Mouse (Mus musculus) lung, embryonic 14.5 days (tissue): ENCODE measurements around the gene Gm45717. TPM values are rescaled to one million over a fixed set of nuclear protein-coding genes. Genes with fewer than 3 reads are reported as not detected.

Source experiments
- ATAC-seq: fragments of 200-750 bp; cut with Nextera tagmentation; 2 replicates; pipeline ENCODE4 v1.8.0; 2017; ENCODE audit warnings: mild to moderate bottlenecking, moderate TSS enrichment, moderate library complexity; ENCODE audit not compliant: insufficient read depth
- DNase-seq: peaks from one replicate; pipeline ENCODE4 v3.0.0-alpha.2; 2015
- H3K27ac ChIP-seq: fragments of 300-500 bp; sonication (generic); 2 replicates; pipeline ENCODE4 v1.5.1; 2014; ENCODE audit warnings: low read depth, mild to moderate bottlenecking, moderate library complexity
- H3K27me3 ChIP-seq: fragments of 300-500 bp; sonication (generic); 2 replicates; pipeline ENCODE4 v1.6.1; 2014; ENCODE audit warnings: low read length, control low read depth; ENCODE audit not compliant: insufficient read depth
- H3K36me3 ChIP-seq: fragments of 300-500 bp; sonication (generic); 2 replicates; pipeline ENCODE4 v1.6.1; 2014; ENCODE audit warnings: control low read depth; ENCODE audit not compliant: insufficient read depth
- H3K4me1 ChIP-seq: fragments of 300-500 bp; sonication (generic); 2 replicates; pipeline ENCODE4 v1.6.1; 2014; ENCODE audit warnings: antibody characterized with exemption, control low read depth; ENCODE audit not compliant: insufficient read depth
- H3K4me2 ChIP-seq: fragments of 300-500 bp; sonication (generic); 2 replicates; pipeline ENCODE4 v1.6.1; 2014; ENCODE audit warnings: mild to moderate bottlenecking
- H3K4me3 ChIP-seq: fragments of 300-500 bp; sonication (generic); 2 replicates; pipeline ENCODE4 v1.5.1; 2014; ENCODE audit warnings: low read depth, low read length
- H3K9ac ChIP-seq: fragments of 300-500 bp; sonication (generic); 2 replicates; pipeline ENCODE4 v1.6.1; 2014
- H3K9me3 ChIP-seq: fragments of 300-500 bp; sonication (generic); 2 replicates; pipeline ENCODE4 v1.6.1; 2016; ENCODE audit warnings: low read depth, low read length, control low read depth
- CTCF ChIP-seq: IDR thresholded peaks from 2 replicates; pipeline ENCODE4 v1.5.1; 2016; ENCODE audit warnings: antibody characterized with exemption, low read depth
- WGBS: fragments of 180-500 bp; shearing (Covaris S2); extraction: QIAGEN DNeasy Blood & Tissue Kit; methylation state at CpG from one replicate; pipeline ENCODE4 v1.1.7; 2014; 5-methylcytosine and 5-hydroxymethylcytosine counted together
- polyA plus RNA-seq: library from polyadenylated mRNA; unstranded; fragments of >200 nt; fragmentation: Nextera tagmentation; extraction: Ambion mirVana; gene quantifications from 2 replicates; pipeline ENCODE4 v1.2.1, GENCODE M21; 2014

Gene Gm45717
- polyA plus RNA-seq, 1 experiment from 2014 or later: not detected

DNA sequence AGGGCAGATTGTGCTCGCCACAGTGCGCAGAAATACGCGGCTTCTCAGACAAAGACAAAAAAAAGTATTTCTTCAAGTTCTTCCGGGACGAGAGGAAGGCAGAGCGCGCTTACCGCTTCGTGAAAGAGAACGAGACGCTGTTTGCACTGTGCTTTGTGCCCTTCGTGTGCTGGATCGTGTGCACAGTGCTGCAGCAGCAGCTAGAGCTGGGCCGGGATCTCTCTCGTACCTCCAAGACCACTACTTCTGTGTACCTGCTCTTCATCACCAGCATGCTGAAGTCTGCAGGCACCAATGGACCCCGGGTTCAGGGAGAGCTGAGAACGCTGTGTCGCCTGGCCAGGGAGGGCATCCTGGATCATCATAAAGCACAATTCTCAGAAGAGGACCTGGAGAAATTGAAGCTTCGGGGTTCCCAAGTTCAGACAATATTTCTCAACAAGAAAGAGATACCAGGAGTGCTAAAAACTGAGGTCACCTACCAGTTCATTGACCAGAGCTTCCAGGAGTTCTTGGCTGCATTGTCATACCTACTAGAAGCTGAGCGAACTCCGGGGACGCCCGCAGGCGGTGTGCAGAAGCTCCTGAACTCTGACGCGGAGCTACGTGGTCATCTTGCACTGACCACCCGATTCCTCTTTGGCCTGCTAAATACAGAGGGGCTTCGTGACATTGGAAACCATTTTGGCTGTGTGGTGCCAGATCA, 32.5 kb downstream of the Gm45717 start:
- Histone ChIP-seq H3K9me3 (no peaks in the 10 kb centered on the region), H3K4me2 (peak overlapping the region; percentile 61), H3K27me3 (peaks cover 55% of the 10 kb centered on the region), H3K4me3 (peak overlapping the region; percentile 32), H3K4me1 (no peaks in the 10 kb centered on the region), H3K27ac (no peak overlapping the region), H3K9ac (no peak overlapping the region), H3K36me3 (no peaks in the 10 kb centered on the region)
- TF ChIP-seq CTCF: no peak
- no peak for ATAC-seq
- 24% methylated on average over 30 of the region's 30 CpGs for WGBS
- DNase-seq: no peak

- peak; percentile 60 for DNase-seq
- Histone ChIP-seq H3K27ac (no peak overlapping the region), H3K4me3 (peak overlapping the region; percentile 32), H3K4me2 (peak overlapping the region; percentile 61), H3K9me3 (no peaks in the 10 kb centered on the region), H3K27me3 (peaks cover 55% of the 10 kb centered on the region), H3K4me1 (no peaks in the 10 kb centered on the region), H3K9ac (no peak overlapping the region), H3K36me3 (no peaks in the 10 kb centered on the region)
- under 1% methylated on average over 49 of the region's 49 CpGs for WGBS
- TF ChIP-seq CTCF: no peak
- ATAC-seq: 0 out of 2 replicates have a peak, but pooled peaks have one; percentile 21
Observed at GRCm38 (mm10) chr7:140922398-140923069, 33.2 kb downstream of the Gm45717 start.

DNA sequence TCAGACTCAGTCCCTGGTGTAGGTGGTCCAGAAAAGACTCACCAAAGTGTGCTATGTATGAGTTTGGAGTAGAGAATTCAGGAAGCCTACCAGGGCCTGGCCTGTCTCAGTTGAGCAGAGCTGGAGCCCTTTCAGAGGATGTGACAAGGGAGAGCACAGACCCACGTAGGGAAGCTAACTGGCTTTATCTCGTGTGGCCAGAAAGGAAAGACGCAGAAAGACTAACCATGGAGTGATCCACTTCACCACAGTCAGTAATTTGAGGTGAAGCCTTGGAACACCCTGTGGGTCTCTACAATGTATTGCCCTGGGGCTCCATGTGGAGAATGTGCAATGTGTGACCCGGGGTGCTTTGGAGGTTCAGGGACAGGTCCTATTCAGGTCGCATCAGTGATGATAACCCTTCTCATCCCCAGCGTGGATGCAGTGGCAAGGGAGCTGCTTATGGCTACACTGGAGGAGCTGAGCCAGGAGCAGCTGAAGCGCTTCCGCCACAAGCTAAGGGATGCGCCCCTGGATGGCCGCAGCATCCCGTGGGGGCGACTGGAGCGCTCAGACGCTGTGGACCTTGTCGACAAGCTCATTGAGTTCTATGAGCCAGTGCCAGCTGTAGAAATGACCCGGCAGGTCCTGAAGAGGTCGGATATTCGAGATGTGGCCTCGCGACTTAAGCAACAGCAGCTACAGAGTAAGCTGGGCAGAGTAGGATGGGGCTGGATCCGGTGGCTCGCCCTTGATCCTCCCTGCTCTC, 34.3 kb downstream of the Gm45717 start:
- TF ChIP-seq CTCF: no peak
- ATAC-seq (no peak), DNase-seq (no peak)
- H3K9me3 ChIP-seq: no peaks in the 10 kb centered on the region
- no peak overlapping the region for H3K4me2 ChIP-seq
- H3K4me1 ChIP-seq: no peaks in the 10 kb centered on the region
- no peaks in the 10 kb centered on the region for H3K36me3 ChIP-seq
- H3K4me3 ChIP-seq: no peak overlapping the region
- H3K9ac ChIP-seq: no peak overlapping the region
- peaks cover 55% of the 10 kb centered on the region for H3K27me3 ChIP-seq
- H3K27ac ChIP-seq: no peak overlapping the region
- 26% methylated on average over 22 of the region's 22 CpGs for WGBS

GRCm38 (mm10) chr7:140920418-140921029, 35.2 kb downstream of the Gm45717 start, which contains the start of gene Nlrp6:
Gene Nlrp6, plus strand, starts transcription at chr7:140920902.
- Histone ChIP-seq H3K9me3 (no peaks in the 10 kb centered on the region), H3K27ac (no peak within 1 kb of the TSS), H3K4me1 (no peaks in the 10 kb centered on the region), H3K4me2 (no peak within 1 kb of the TSS), H3K36me3 (no peaks in the 10 kb centered on the region), H3K4me3 (no peak within 1 kb of the TSS), H3K27me3 (peaks cover 55% of the 10 kb centered on the region), H3K9ac (no peak within 1 kb of the TSS)
- no peak for DNase-seq
- WGBS: 62% methylated on average over 8 of the region's 8 CpGs
- no peak for TF ChIP-seq CTCF
- ATAC-seq: no peak

DNA sequence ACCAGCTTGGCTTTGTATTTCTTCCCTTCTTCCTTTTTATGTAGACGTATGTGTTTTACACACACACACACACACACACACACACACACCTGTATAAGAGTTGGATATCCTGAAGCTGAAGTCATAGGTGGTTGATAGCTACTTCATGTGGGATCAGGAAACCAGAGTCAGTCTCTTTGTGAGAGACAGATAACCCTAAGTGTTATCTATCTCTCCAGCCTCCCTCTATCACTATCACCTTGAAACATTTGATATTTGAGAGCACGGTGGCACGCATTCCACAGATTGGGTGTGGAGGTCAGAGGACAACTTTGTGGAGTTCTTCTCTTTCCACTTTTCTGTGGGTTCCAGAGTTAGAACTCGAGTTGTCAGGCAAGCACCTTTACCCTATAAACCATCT, 35.8 kb downstream of the Gm45717 start:
- H3K9me3 ChIP-seq: no peaks in the 10 kb centered on the region
- no peaks in the 10 kb centered on the region for H3K36me3 ChIP-seq
- no peak overlapping the region for H3K4me3 ChIP-seq
- TF ChIP-seq CTCF: no peak
- H3K4me1 ChIP-seq: no peaks in the 10 kb centered on the region
- ATAC-seq (no peak), DNase-seq (no peak)
- H3K4me2 ChIP-seq: no peak overlapping the region
- 29% methylated on average over 4 of the region's 4 CpGs for WGBS
- peaks cover 52% of the 10 kb centered on the region for H3K27me3 ChIP-seq
- H3K9ac ChIP-seq: no peak overlapping the region
- no peak overlapping the region for H3K27ac ChIP-seq

- WGBS: 76% methylated on average over 8 of the region's 8 CpGs
- Histone ChIP-seq H3K4me2 (no peak overlapping the region), H3K9ac (no peak overlapping the region), H3K27me3 (no peaks in the 10 kb centered on the region), H3K4me3 (no peak overlapping the region), H3K9me3 (no peaks in the 10 kb centered on the region), H3K4me1 (no peaks in the 10 kb centered on the region), H3K36me3 (no peaks in the 10 kb centered on the region), H3K27ac (no peak overlapping the region)
- DNase-seq (no peak), ATAC-seq (no peak)
- TF ChIP-seq CTCF: no peak
Observed at GRCm38 (mm10) chr7:140914031-140914690, 41.6 kb downstream of the Gm45717 start.
